Mouse (Mus musculus): ENCODE measurements around the gene Apoo. TPM values are rescaled to one million over a fixed set of nuclear protein-coding genes. Genes with fewer than 3 reads are reported as not detected.
"Not testable (repeated sequence)": the region's sequence is repeated elsewhere in the genome, so short reads cannot be mapped to it uniquely, and the experiment has no call there.

The Apoo gene
- polyA plus RNA-seq (2016; fragmentation: Nextera tagmentation; extraction: Ambion mirVana): 59.6 and 64.4 TPM in 2 replicates

- no peak within 1 kb of the TSS for H3K27ac ChIP-seq
- H3K4me3 ChIP-seq: peak within 1 kb of the TSS; percentile 73
- ATAC-seq: peak; percentile 99
- no peaks in the 10 kb centered on the region for H3K36me3 ChIP-seq
- WGBS (ENCODE audit: insufficient replicate concordance): 13% methylated on average over 46 of the region's 46 CpGs
- H3K27me3 ChIP-seq (replicated peaks): peaks cover 57% of the 10 kb centered on the region
- peaks cover 11% of the 10 kb centered on the region for H3K4me1 ChIP-seq
- no peaks in the 10 kb centered on the region for H3K9me3 ChIP-seq (replicated peaks)
- peak within 1 kb of the TSS; percentile 71 for H3K9ac ChIP-seq
- peak within 1 kb of the TSS; percentile 71 for H3K4me2 ChIP-seq
These were observed at the start of gene Apoo, which contains the start of gene Fam90a1b for GRCm38 (mm10) chrX:94366670-94367241. TSS of gene Apoo (plus strand) at chrX:94367117. TSS of gene Fam90a1b (minus strand) at chrX:94366777.

DNA sequence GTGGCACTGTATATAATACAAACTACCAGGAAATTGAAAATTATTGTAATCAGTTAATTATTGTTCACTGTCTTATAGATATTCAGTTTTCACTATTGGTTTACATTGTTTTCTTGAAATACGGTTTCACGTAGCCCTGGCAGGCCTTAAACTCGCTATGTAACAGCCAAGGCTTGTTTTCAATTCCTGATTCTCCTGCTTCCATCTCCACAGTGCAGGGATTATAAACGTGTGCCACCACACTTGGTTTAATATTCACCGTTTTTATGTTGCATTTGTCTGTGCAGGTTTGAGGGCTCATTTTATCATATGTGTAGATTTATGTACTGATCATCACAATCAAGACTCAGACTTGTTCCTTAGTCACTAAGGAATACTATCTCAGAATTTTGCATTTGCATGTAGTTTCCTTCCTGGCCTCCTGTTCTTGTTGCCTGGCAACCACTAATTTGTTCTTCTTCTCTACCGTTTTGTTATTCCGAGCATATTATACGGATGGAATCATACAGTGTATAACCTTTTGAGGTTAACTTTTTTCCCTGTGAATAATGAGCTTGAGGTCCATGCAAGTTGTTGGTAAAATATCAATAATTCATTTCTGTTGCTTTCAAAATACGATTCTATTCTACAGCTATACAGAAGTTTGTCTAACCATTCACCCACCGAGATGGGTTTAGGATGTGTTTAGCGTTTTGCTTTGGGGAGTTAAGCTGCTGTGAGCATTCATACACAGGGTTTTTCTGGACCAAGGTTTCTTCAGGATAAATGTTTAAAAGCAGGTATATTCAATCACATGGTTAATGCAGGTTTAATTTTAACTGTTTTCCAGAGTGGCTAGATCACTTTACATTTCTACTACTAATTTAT is 45.6 kb upstream of the Apoo start:
- no peak for ATAC-seq
- H3K4me1 ChIP-seq: no peaks in the 10 kb centered on the region
- no peak overlapping the region for H3K4me2 ChIP-seq
- no peak overlapping the region for H3K4me3 ChIP-seq
- no peaks in the 10 kb centered on the region for H3K9me3 ChIP-seq (replicated peaks)
- 72% methylated on average over 11 of the region's 11 CpGs for WGBS (ENCODE audit: insufficient replicate concordance)
- H3K9ac ChIP-seq: no peak overlapping the region
- H3K27me3 ChIP-seq (replicated peaks): peaks cover 34% of the 10 kb centered on the region
- H3K36me3 ChIP-seq: no peaks in the 10 kb centered on the region
- H3K27ac ChIP-seq: no peak overlapping the region

- H3K4me3 ChIP-seq; H3K36me3 ChIP-seq; H3K4me1 ChIP-seq; H3K4me2 ChIP-seq; H3K9me3 ChIP-seq (replicated peaks); H3K9ac ChIP-seq; H3K27ac ChIP-seq; ATAC-seq: not testable (repeated sequence)
- peaks cover 31% of the 10 kb centered on the region for H3K27me3 ChIP-seq (replicated peaks)
- 71% methylated on average over 4 of the region's 4 CpGs for WGBS (ENCODE audit: insufficient replicate concordance)
These were observed 23.3 kb upstream of the Apoo start for GRCm38 (mm10) chrX:94343638-94344037.

- H3K9me3 ChIP-seq (replicated peaks): no peaks in the 10 kb centered on the region
- no peak for ATAC-seq
- no peak overlapping the region for H3K27ac ChIP-seq
- H3K36me3 ChIP-seq: no peaks in the 10 kb centered on the region
- no peak overlapping the region for H3K9ac ChIP-seq
- peaks cover 11% of the 10 kb centered on the region for H3K4me1 ChIP-seq
- WGBS (ENCODE audit: insufficient replicate concordance): 17% methylated on average over 14 of the region's 14 CpGs
- peaks cover 61% of the 10 kb centered on the region for H3K27me3 ChIP-seq (replicated peaks)
- peak overlapping the region; percentile 71; the same call in 1 of the 2 replicates for H3K4me2 ChIP-seq
- H3K4me3 ChIP-seq: no peak overlapping the region
These were observed 1.5 kb upstream of the Apoo start for GRCm38 (mm10) chrX:94365381-94365925.

DNA sequence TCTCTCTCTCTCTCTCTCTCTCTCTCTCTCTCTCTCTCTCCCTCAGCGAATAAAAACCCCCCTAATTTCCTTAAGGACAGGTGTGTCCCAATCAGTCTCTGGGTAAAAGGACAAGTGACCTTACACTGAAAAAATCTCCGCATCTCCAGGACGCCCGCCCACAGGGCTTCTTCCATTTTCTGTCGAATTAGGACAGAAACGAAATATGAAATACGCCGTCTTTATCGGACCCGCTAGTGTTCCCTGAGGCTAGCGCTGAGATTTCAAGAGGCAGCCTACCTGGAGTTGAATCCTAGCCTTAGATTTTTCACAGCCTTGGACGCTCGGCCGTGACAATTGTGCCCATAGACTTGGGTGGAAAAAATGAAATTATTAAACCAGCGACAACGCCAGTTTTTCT is 888 bp upstream of the Apoo start:
- Histone ChIP-seq H3K27me3 (replicated peaks) (peaks cover 60% of the 10 kb centered on the region), H3K4me3 (peak overlapping the region; percentile 36), H3K9me3 (replicated peaks) (no peaks in the 10 kb centered on the region), H3K9ac (no peak overlapping the region), H3K4me1 (peaks cover 11% of the 10 kb centered on the region), H3K4me2 (peak overlapping the region; percentile 71), H3K27ac (no peak overlapping the region), H3K36me3 (no peaks in the 10 kb centered on the region)
- WGBS (ENCODE audit: insufficient replicate concordance): 16% methylated on average over 15 of the region's 16 CpGs
- no peak for ATAC-seq

DNA sequence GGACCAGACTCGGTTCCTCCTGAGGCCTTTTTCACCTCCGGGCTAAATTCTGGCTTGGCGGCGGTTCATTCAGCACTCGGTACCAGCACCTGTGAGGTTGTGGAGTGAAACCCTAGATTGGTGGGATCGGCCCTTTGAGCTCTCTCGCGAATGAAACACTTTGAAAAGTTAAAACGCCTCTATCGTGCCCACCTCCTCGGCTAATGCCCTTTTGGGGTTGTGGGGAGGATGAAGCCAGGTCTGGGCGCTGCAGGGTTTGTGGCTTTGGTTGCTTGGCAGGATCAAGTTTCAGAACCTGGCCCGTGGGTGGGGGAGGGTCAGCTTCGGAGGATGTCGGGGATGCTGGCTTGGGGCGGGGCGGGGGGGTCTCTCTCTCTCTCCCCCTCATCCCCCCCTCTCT is 331 bp downstream of the Apoo start:
- no peaks in the 10 kb centered on the region for H3K36me3 ChIP-seq
- H3K27me3 ChIP-seq (replicated peaks): peaks cover 52% of the 10 kb centered on the region
- peak overlapping the region; percentile 71 for H3K4me2 ChIP-seq
- ATAC-seq: no peak
- peaks cover 11% of the 10 kb centered on the region for H3K4me1 ChIP-seq
- H3K27ac ChIP-seq: no peak overlapping the region
- peak overlapping the region; percentile 71 for H3K9ac ChIP-seq
- peak overlapping the region; percentile 73 for H3K4me3 ChIP-seq
- WGBS (ENCODE audit: insufficient replicate concordance): 12% methylated on average over 15 of the region's 17 CpGs
- no peaks in the 10 kb centered on the region for H3K9me3 ChIP-seq (replicated peaks)

DNA sequence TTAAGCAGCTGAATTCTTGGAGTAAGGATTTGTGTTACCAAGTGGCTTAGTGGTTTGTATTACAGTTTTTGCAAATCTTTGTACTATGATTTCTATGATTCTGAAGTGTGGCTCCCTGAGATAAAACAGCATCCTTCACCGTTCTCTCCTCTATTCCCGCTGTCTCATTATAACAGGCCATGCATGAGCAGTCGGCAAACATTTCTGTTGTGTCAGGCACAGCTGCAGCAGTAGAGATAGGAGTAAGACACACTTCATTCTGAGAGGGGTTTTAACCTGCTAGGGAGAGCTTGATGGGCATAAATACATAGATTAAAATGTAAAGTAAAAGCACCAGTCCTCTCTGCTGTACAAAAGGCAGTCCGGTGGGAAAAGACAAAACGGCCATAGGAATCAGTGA is 11.8 kb downstream of the Apoo start:
- Histone ChIP-seq H3K9me3 (replicated peaks) (no peaks in the 10 kb centered on the region), H3K27me3 (replicated peaks) (peaks cover 17% of the 10 kb centered on the region; the same call in 1 of the 2 replicates), H3K4me2 (no peak overlapping the region), H3K4me1 (no peaks in the 10 kb centered on the region), H3K9ac (no peak overlapping the region), H3K36me3 (peaks cover 12% of the 10 kb centered on the region), H3K27ac (no peak overlapping the region), H3K4me3 (no peak overlapping the region)
- no peak for ATAC-seq
- WGBS (ENCODE audit: insufficient replicate concordance): 57% methylated on average over 5 of the region's 5 CpGs

DNA sequence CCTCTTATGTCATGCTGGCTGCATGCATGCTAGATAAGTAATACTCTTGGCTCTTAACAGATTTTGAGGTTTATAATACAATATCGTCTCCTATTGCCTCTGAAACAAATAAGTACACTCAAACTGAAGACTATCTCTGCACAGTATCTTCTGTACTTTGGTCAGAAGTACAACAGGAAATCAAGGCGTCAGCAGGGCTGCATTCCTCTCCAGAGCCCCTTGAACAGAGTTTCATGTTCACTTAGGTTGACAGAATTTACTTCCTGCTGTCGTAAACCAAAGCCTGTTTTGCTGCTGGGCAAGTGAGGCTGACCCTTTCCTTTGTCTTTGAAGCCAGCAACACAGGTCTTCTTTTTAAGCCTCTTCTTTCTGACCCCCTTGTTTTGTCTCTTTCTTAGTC is 42.1 kb downstream of the Apoo start:
- ATAC-seq: no peak
- Histone ChIP-seq H3K27ac (no peak overlapping the region), H3K9me3 (replicated peaks) (no peaks in the 10 kb centered on the region), H3K27me3 (replicated peaks) (no peaks in the 10 kb centered on the region; the same call in 1 of the 2 replicates), H3K36me3 (no peaks in the 10 kb centered on the region), H3K4me3 (no peak overlapping the region), H3K4me1 (no peaks in the 10 kb centered on the region), H3K9ac (no peak overlapping the region), H3K4me2 (no peak overlapping the region)
- 53% methylated on average over 3 of the region's 3 CpGs for WGBS (ENCODE audit: insufficient replicate concordance)

- ATAC-seq: no peak
- no peaks in the 10 kb centered on the region for H3K9me3 ChIP-seq (replicated peaks)
These were observed 53.3 kb downstream of the Apoo start for GRCm38 (mm10) chrX:94420210-94420609.

GRCm38 (mm10) chrX:94431548-94432375 is 64.8 kb downstream of the Apoo start:
- peaks cover 9% of the 10 kb centered on the region for H3K27me3 ChIP-seq (replicated peaks)
- no peak overlapping the region for H3K4me2 ChIP-seq
- WGBS (ENCODE audit: insufficient replicate concordance): 39% methylated on average over 9 of the region's 9 CpGs
- H3K9ac ChIP-seq: no peak overlapping the region
- H3K36me3 ChIP-seq: no peaks in the 10 kb centered on the region
- no peaks in the 10 kb centered on the region for H3K4me1 ChIP-seq
- no peak overlapping the region for H3K4me3 ChIP-seq
- no peak for ATAC-seq
- H3K9me3 ChIP-seq (replicated peaks): no peaks in the 10 kb centered on the region
- H3K27ac ChIP-seq: no peak overlapping the region

More at GRCm38 (mm10) chrX:94420210-94420609, 53.3 kb downstream of the Apoo start:
- 85% methylated on average over 2 of the region's 2 CpGs for WGBS (ENCODE audit: insufficient replicate concordance)
- Histone ChIP-seq H3K4me1 (no peaks in the 10 kb centered on the region), H3K4me2 (no peak overlapping the region), H3K27me3 (replicated peaks) (peaks cover 5% of the 10 kb centered on the region; the same call in 1 of the 2 replicates), H3K9ac (no peak overlapping the region), H3K4me3 (no peak overlapping the region), H3K27ac (no peak overlapping the region), H3K36me3 (peaks cover 12% of the 10 kb centered on the region)

DNA sequence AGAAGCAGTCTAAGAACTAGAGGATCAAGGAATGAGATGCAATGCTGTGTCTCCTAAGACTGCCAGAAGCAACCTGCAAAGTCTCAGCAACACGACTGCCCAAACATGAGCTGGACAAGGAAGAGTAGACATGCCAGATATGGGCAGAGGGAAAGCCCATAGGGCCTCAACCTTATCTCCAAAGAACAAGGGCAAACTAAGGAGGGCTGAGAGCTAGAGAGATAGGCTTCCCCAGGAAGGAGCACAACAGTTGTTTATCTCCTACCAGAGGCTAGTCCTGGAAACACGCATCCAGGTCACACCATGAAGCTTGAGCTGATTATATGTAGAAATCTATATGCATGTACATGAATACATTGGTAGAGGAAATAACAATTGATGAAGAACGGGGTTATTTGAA is 78.5 kb downstream of the Apoo start:
- not testable (repeated sequence) for H3K36me3 ChIP-seq; H3K4me3 ChIP-seq; H3K9ac ChIP-seq; H3K9me3 ChIP-seq (replicated peaks); H3K4me2 ChIP-seq; H3K27me3 ChIP-seq (replicated peaks)
- peak; percentile 96 for ATAC-seq
- Histone ChIP-seq H3K27ac (peak overlapping the region; percentile 64; the same call in 1 of the 2 replicates), H3K4me1 (peaks cover 11% of the 10 kb centered on the region; the same call in 1 of the 2 replicates)
- WGBS (ENCODE audit: insufficient replicate concordance): no CpG with 5 or more reads among the region's 3 CpGs
